Mouse (Mus musculus) retina, postnatal 7 days (tissue): ENCODE data around the gene Lrrc10b.

Experiments used
- DNase-seq: peaks from one replicate; pipeline ENCODE4 v3.0.0-alpha.2; 2012; ENCODE audit warnings: low read depth, low spot score

The Lrrc10b gene

GRCm38 (mm10) chr19:10456752-10457483, at the start of gene Lrrc10b:
TSS of gene Lrrc10b (minus strand) at chr19:10457473.
- DNase-seq: peak; percentile 64

GRCm38 (mm10) chr19:10502571-10502970, 45.3 kb upstream of the Lrrc10b start:
- peak; percentile 50 for DNase-seq

- no peak for DNase-seq
These were observed 43.3 kb upstream of the Lrrc10b start for GRCm38 (mm10) chr19:10500581-10500980.

DNA sequence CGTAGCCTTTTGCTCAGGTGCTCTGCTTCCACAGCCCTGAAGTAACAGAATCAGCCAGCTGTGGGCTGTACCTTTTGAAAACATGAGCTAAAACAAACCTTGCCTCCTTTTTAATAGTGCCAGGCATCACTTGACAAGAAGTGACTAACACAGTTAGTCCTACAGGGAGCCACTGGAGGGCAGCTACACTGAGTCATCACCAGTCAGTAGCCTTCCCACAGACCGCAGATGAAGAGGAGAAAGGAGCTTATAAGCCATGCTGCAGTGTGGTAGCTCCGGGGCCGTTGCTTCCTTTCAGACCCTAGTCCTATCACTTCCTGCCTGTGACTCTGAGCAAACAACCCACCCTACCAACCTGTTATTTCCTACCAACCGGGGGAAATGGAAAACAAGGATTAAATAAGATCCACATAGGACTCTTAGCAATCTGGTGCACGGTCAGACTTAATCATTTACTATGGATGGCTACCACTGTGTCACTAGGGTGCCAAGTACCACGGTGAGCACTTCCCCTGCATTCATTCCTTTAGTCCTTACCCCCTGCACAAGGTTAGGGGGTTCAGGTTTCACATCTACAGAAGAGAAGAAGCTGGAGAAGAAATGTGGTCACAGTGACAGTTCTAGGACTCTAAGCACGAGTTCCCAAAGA, 40.4 kb upstream of the Lrrc10b start:
- DNase-seq: no peak

DNA sequence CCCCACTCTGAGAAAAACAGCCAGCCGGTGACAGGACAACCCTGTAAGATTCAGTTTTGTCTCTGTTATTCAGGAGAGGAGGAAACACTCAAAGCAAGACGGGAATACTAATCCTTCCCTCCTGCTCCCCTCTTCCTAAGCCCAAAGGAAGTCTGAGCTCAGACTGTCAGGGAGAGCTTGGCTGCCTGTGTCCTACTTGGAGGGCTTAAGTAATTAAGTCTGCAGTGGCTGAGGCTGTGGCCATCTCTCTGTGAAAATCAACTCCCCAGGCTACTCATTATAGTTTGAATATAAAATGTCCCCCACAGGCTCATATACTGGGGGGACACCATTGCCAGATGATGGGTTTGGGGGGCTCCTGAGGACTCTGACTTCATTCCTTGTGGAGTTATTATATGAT, 39.7 kb upstream of the Lrrc10b start:
- peak; percentile 40 for DNase-seq

GRCm38 (mm10) chr19:10495670-10496069, 38.4 kb upstream of the Lrrc10b start:
- no peak for DNase-seq

GRCm38 (mm10) chr19:10486264-10486738, 29.0 kb upstream of the Lrrc10b start:
- peak; percentile 67 for DNase-seq

- peak; percentile 32 for DNase-seq
These were observed 25.4 kb upstream of the Lrrc10b start, which contains the start of gene Ppp1r32 for GRCm38 (mm10) chr19:10482703-10483102. TSS of gene Ppp1r32 (minus strand) at chr19:10482928.

- no peak for DNase-seq
These were observed 22.3 kb upstream of the Lrrc10b start for GRCm38 (mm10) chr19:10479541-10479940.

DNA sequence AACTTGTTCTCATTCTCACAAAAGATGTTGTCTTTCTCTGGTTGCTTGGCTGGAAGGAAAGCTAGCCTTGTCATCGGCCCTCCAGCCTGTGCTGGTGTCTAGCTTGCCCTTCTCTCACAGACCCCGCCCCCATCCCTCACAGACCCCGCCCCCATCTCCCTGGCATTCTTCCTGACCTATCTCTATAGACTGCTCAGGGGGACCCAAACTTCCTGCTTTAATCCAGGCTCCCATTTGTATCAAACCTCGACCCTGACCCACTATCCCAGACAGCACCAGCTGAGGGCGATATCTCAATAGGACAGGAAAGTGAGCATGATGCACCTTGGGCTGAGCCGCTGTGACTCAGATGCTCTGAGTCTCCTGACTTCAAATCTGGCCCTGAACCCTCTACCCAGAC, 16.5 kb upstream of the Lrrc10b start:
- DNase-seq: no peak

DNA sequence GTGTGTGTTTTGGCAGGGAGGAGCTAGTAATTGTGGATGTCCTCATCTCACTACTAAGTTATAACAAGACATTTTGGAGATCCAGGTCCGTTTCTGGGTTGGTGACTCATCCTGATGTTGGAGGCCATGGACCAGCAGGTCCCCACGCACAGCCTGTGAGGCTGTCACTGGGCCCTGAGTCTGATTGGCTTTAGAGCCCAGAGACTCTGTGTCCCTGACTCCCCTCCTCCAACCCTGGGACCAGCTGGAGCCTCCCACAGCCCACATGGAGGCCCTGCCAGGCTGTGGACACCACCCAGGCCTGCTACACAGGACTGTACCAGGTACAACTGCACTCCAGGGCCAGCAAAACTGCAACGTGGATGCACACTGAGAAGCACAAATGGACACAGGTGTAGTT, 15.7 kb upstream of the Lrrc10b start:
- no peak for DNase-seq

- DNase-seq: no peak
These were observed 11.9 kb upstream of the Lrrc10b start for GRCm38 (mm10) chr19:10469171-10469658.

GRCm38 (mm10) chr19:10464427-10464826, 7.2 kb upstream of the Lrrc10b start:
- DNase-seq: no peak

DNA sequence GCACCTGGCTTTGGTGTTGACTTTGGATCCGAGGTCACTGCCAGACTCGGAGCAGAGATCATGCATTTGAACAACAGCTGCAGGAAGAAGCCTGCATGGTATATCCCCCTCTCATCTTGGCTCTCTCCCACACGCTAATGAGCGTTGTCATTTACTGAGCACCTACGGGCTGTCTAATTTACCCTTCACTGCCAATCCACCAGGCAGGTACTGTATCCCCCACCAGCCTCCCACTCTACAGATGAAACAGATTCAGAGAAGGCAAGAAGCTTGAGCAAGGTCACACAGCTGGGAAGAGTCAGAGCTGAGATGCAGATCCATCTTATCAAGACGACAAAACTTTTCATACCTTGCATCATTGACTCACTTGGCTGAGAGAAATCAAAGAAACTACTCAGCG, 4.3 kb upstream of the Lrrc10b start:
- DNase-seq: no peak

- no peak for DNase-seq
These were observed 2.6 kb upstream of the Lrrc10b start for GRCm38 (mm10) chr19:10459907-10460306.

DNA sequence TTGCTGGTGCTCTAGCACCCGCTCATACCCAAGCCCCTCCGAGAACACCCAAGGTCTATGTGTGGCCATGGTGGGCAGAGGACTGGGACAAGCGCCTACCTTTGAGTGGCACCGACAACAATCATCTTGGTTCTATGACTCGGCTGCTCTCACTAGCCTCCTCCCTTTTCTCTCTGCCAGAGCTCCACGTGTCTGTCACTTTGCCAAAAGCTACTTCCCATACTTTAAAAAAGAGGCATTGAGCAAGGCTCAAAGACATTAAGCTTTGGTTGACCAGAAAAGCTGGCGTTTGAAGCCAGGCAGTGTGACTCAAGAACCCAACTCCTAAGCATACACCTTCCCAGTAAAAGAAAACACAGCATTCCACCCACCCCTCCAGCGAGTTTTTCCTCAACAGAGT, 823 bp upstream of the Lrrc10b start:
- DNase-seq: no peak

GRCm38 (mm10) chr19:10457484-10457800, 169 bp upstream of the Lrrc10b start:
- peak; percentile 73 for DNase-seq

DNA sequence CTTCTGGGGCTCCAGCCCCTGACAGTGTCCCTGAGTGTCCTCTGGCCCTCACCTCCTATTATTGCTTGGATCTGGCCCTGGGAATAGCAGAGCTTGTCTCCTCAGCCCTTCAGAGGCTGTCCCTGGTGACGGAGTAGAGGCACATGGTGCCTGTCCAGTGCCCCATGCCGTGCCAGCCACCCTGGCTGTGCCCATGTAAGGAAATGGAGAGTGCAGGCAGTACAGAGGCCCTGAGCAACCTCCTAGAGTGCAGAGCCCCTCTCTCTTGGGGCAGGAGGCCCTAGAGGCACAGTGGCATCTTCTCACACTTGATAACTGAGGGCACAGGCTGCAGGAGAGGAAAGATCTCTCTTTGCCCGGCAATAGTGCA, 1.9 kb downstream of the Lrrc10b start:
- DNase-seq: no peak

GRCm38 (mm10) chr19:10454718-10455436, 2.4 kb downstream of the Lrrc10b start:
- DNase-seq: no peak

GRCm38 (mm10) chr19:10449708-10450107, 7.6 kb downstream of the Lrrc10b start:
- peak; percentile 75 for DNase-seq

- DNase-seq: no peak
These were observed 8.1 kb downstream of the Lrrc10b start for GRCm38 (mm10) chr19:10449190-10449589.

GRCm38 (mm10) chr19:10448275-10448674, 9.0 kb downstream of the Lrrc10b start:
- DNase-seq: no peak
